Mouse (Mus musculus): ENCODE data around the gene Rxra. TPM values are rescaled to one million over a fixed set of nuclear protein-coding genes. Genes with fewer than 3 reads are reported as not detected.

The Rxra gene
- polyA plus RNA-seq, 1 experiment from 2014 or later = 10.4 TPM

DNA sequence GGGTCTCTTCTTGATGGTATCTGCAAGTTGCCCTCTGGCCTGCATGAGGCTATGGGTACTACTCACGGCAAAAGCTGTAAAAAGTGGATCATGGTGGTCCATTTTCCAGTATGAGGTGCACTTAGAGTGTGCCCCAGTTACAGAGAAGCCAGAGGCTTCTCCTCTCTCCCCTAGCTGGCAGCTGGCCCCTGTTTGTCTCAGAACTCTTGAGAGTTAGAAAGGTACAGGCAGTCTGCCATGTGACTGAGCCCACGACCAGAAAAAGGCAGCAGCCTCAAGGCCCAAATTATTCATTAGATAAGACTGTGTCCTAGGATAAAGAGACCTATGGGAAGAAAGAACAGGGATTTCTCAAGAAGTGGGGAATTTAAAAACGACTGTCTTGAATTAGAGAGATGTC is 30.8 kb upstream of the Rxra start:
- 63% methylated on average over 3 of the region's 3 CpGs for WGBS

DNA sequence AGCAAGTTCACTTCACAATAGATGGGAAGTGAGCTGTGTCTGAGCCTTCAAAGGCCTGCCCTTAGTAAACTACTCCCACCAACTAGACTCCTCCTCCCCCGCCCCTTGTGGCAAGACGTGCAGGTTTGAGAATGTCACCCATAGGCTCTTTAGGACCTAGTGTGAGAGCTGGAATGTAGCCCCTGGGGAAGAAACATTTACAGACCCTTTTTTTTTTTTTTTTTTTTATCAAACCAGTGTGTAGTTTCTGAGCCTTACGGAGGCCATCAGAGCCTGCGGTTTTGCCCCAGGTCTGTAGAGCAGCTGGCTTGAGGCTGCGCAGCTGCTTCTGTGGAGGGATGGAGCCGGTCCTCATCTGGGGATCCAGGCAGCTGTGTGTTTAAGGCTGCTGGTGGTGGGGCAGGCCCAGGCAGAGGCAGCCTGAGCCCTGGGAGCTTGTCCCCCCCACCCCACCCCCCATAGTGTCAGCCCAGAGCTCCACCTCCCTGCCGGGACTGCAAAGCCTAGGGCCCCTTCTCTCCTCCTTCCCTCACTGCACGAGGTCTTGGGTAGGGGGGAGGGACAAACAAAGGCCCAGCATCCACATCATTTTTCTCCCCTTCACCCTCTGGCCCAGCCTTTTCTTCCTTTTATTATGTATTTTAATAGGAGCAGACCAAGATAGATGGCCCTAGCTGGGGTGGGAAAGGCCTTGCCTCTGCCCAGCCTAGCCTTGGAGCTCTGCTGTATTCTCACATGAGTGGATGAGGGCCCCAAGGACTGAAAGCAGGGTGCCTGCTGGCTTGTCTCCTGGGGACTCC is 26.2 kb upstream of the Rxra start:
- 0 out of 2 replicates have a peak, but pooled peaks cover 7% of the 10 kb centered on the region for H3K27me3 ChIP-seq
- H3K27ac ChIP-seq = peak overlapping the region; percentile 83
- peaks cover 5% of the 10 kb centered on the region for H3K4me1 ChIP-seq
- H3K4me2 ChIP-seq = no peak overlapping the region
- no peak overlapping the region for H3K4me3 ChIP-seq (replicated peaks)
- no peak overlapping the region for H3K9ac ChIP-seq
- WGBS = 38% methylated on average over 8 of the region's 8 CpGs
- H3K9me3 ChIP-seq (replicated peaks) = no peaks in the 10 kb centered on the region
- ATAC-seq (replicated peaks; ENCODE audit: low FRiP score) = peak; percentile 80
- H3K36me3 ChIP-seq = no peaks in the 10 kb centered on the region

More for the DNA sequence above, 30.8 kb upstream of the Rxra start:
- Histone ChIP-seq H3K9me3 (replicated peaks) (no peaks in the 10 kb centered on the region), H3K36me3 (no peaks in the 10 kb centered on the region), H3K4me2 (no peak overlapping the region), H3K27ac (no peak overlapping the region), H3K4me1 (peaks cover 4% of the 10 kb centered on the region), H3K9ac (no peak overlapping the region), H3K27me3 (peaks cover 7% of the 10 kb centered on the region; the same call in 1 of the 2 replicates), H3K4me3 (replicated peaks) (no peak overlapping the region)
- ATAC-seq (replicated peaks; ENCODE audit: low FRiP score) = no peak

DNA sequence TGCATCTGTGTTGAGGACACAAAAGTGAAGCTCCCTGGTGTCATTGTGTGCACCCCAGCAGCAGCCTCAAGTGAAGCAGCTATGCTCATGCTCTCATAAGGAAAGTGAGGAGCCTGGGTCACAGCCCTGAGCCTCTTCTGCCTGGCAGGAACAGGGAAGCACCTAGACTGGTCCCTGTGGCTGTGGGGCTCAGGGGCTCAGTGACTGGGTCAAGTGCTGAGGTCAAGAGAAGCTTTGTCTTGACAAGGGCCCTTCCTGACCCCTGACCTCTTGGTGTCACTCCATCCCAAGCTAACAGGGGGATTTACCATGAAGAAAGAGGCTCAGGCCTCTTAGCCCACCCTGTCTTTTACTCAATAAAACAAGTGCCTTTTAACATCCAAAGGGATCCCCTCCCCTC is 25.2 kb upstream of the Rxra start:
- no peak for ATAC-seq (replicated peaks; ENCODE audit: low FRiP score)
- no peaks in the 10 kb centered on the region for H3K36me3 ChIP-seq
- peaks cover 5% of the 10 kb centered on the region for H3K4me1 ChIP-seq
- H3K4me2 ChIP-seq = no peak overlapping the region
- H3K27me3 ChIP-seq = 0 out of 2 replicates have a peak, but pooled peaks cover 7% of the 10 kb centered on the region
- H3K9me3 ChIP-seq (replicated peaks) = no peaks in the 10 kb centered on the region
- H3K4me3 ChIP-seq (replicated peaks) = no peak overlapping the region
- H3K27ac ChIP-seq = peak overlapping the region; percentile 83
- H3K9ac ChIP-seq = no peak overlapping the region

DNA sequence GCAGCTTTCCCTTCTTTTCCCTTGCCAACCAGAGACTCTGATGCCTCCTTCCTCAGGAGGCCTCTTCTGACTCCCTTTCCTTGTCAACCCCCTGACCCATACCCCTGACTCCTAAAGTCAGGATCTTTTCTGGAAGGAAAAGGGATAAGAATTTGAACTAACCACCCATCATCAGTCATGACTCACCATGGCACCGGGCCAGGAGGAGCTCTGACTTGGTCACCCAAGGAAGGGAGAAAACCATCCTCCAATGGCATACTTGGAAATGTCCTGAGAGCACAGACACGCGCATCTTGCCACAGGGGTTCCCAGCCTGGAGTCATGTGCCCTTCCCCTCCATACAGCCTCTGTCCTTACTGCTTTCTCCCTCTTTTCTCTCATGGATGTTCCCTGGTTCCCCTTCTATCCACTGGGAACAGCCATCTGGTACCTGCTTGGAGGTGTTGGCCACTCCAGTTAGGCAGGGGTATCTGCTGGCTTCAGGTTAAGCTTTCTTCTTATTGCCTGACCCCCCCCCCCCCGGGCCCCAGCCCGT is 22.7 kb upstream of the Rxra start:
- Histone ChIP-seq H3K27ac (no peak overlapping the region), H3K9me3 (replicated peaks) (no peaks in the 10 kb centered on the region), H3K4me3 (replicated peaks) (no peak overlapping the region), H3K4me2 (no peak overlapping the region), H3K36me3 (no peaks in the 10 kb centered on the region), H3K9ac (no peak overlapping the region), H3K4me1 (peaks cover 5% of the 10 kb centered on the region), H3K27me3 (0 out of 2 replicates have a peak, but pooled peaks cover 7% of the 10 kb centered on the region)
- 66% methylated on average over 5 of the region's 5 CpGs for WGBS
- no peak for ATAC-seq (replicated peaks; ENCODE audit: low FRiP score)

DNA sequence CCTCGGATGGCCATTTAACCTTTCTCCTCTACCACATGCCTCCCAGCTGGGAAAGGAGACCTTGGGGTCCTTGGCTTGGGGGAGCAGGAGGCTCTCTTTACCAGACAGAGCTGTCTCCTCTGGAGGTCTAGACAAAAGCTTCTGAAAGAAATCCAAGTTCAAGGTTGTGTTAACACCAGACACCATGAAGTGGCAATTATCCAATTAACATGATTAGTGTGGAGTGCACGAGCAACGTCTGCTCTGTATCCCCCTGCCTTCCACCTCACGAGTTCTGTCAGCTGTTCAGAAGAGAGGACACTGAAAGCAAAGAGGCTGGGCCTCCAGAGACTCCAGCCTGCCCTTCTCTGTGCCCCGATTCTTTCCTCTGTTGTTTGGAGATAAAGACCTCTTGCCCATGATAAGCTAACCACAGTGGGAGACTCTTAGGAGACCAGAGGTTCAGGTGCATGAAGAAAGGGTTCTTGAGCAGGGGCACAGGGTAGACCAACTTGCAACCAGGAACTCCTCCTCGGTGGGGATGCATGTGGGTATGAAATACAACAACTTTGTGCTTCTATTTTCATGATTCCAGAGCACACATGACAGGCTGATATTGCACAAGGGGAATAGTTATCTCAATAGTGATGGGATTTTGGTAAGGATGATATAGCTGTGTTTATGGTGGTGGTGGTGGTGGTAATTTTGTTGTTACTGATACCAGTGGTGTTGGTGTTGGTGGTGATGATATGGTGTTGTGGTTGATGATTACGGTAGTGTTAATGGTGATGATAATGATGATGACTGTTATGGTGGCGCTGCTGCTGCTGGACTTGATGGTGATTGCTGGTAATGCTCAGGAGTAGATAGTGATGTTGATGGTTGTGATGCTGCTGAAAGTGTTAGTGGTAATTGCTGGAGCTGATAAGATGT is 21.7 kb upstream of the Rxra start:
- Histone ChIP-seq H3K27me3 (0 out of 2 replicates have a peak, but pooled peaks cover 7% of the 10 kb centered on the region), H3K4me1 (peaks cover 5% of the 10 kb centered on the region), H3K27ac (no peak overlapping the region), H3K9ac (no peak overlapping the region), H3K4me2 (no peak overlapping the region), H3K36me3 (no peaks in the 10 kb centered on the region), H3K9me3 (replicated peaks) (no peaks in the 10 kb centered on the region; the same call in 1 of the 2 replicates), H3K4me3 (replicated peaks) (no peak overlapping the region)
- WGBS = 45% methylated on average over 8 of the region's 8 CpGs
- ATAC-seq (replicated peaks; ENCODE audit: low FRiP score) = no peak

DNA sequence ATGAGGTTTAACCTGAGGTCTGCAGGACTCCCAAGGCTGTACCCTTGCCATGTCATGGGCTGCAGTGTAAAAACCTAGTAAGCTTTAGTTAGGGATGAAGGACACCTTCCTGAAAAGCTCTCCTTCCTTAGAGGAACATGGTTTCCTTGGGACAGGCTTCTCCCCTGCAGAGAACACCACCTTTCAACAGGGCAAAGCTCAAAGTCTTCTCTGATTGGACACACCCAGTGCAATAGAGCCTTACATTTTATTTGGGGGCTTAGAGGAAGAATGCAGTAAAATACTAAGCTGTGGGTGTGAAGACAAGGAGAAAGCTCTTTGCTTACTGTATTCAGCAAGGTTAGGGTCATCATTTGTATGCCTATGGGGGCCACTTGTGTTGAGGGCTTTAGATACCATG is 19.7 kb upstream of the Rxra start:
- no peaks in the 10 kb centered on the region for H3K4me1 ChIP-seq
- H3K4me2 ChIP-seq = no peak overlapping the region
- no peak overlapping the region for H3K9ac ChIP-seq
- no peaks in the 10 kb centered on the region; the same call in 1 of the 2 replicates for H3K9me3 ChIP-seq (replicated peaks)
- H3K36me3 ChIP-seq = no peaks in the 10 kb centered on the region
- no peak overlapping the region for H3K4me3 ChIP-seq (replicated peaks)
- no peak overlapping the region for H3K27ac ChIP-seq
- 0 out of 2 replicates have a peak, but pooled peaks cover 7% of the 10 kb centered on the region for H3K27me3 ChIP-seq
- no peak for ATAC-seq (replicated peaks; ENCODE audit: low FRiP score)

DNA sequence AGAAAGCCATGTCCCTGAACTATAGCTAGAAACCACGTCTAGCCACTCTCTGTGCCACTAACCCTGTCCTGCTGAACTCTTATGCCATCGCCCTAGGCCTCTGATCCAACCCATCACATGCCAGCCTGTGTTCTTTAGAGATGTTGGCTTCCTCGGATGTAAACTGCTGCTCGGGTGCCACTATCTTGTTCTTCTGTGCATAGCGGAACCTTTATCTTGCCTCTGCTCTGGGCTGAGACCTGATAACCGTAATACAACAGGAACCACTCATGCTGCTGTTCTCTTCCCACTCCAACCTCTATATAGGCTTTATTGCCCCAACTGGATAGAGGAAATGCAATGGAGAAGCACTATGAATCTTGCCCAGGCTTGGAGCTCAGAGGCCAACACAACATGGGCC is 11.0 kb upstream of the Rxra start:
- Histone ChIP-seq H3K9me3 (replicated peaks) (no peaks in the 10 kb centered on the region), H3K27ac (no peak overlapping the region), H3K4me2 (no peak overlapping the region), H3K27me3 (0 out of 2 replicates have a peak, but pooled peaks cover 5% of the 10 kb centered on the region), H3K36me3 (no peaks in the 10 kb centered on the region), H3K4me3 (replicated peaks) (no peak overlapping the region), H3K9ac (no peak overlapping the region), H3K4me1 (peaks cover 8% of the 10 kb centered on the region; the same call in 1 of the 2 replicates)
- WGBS = 94% methylated on average over 6 of the region's 6 CpGs
- no peak for ATAC-seq (replicated peaks; ENCODE audit: low FRiP score)

DNA sequence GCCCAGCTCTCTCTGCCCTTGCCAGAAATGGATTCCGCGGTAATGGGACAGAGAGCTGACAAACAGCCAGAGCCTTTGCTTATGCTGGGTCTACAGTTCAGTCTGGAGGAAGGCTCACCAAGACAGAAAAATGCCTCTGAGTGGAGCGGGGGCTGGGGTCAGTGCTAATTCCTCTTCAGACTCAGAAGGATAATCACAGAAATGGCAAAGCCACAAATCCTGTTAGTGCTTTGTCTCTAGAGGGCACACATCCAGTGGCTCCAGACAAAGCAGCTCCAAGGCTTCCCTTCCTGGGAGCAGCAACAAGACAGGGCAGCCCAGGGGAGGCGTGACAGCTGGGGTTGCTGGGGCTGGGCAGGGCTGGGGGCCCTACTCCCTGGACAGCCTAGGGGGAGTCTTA is 9.5 kb upstream of the Rxra start:
- H3K4me1 ChIP-seq = peaks cover 21% of the 10 kb centered on the region
- no peak overlapping the region for H3K9ac ChIP-seq
- no peak overlapping the region for H3K27ac ChIP-seq
- H3K27me3 ChIP-seq = 0 out of 2 replicates have a peak, but pooled peaks cover 7% of the 10 kb centered on the region
- no peaks in the 10 kb centered on the region for H3K9me3 ChIP-seq (replicated peaks)
- H3K36me3 ChIP-seq = no peaks in the 10 kb centered on the region
- H3K4me3 ChIP-seq (replicated peaks) = no peak overlapping the region
- WGBS = 62% methylated on average over 4 of the region's 4 CpGs
- no peak for ATAC-seq (replicated peaks; ENCODE audit: low FRiP score)
- no peak overlapping the region for H3K4me2 ChIP-seq

DNA sequence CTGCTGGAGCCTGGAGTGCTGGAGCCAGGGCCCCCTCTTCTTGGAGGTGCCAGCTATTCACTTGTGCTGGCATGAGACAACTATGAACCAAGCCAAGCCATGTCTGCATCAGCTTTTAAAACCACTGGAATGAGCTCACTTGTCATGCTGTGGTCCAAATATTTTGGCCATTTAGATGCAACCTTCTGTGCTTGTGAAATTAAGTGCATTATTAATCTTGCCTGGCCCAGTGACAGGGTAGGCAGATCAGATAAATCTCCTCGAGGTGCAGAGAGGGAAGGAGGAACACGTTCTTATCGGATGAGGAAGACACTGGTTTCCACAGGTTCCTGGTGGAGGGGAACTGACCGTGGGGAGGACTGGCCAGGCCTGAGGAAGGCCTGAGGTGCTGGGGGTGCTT is 8.6 kb upstream of the Rxra start:
- no peak for ATAC-seq (replicated peaks; ENCODE audit: low FRiP score)
- no peaks in the 10 kb centered on the region for H3K36me3 ChIP-seq
- 40% methylated on average over 4 of the region's 4 CpGs for WGBS
- no peak overlapping the region for H3K27ac ChIP-seq
- no peak overlapping the region for H3K4me2 ChIP-seq
- no peak overlapping the region for H3K4me3 ChIP-seq (replicated peaks)
- no peaks in the 10 kb centered on the region for H3K9me3 ChIP-seq (replicated peaks)
- H3K27me3 ChIP-seq = peaks cover 14% of the 10 kb centered on the region; the same call in 1 of the 2 replicates
- H3K9ac ChIP-seq = no peak overlapping the region
- H3K4me1 ChIP-seq = peaks cover 31% of the 10 kb centered on the region

DNA sequence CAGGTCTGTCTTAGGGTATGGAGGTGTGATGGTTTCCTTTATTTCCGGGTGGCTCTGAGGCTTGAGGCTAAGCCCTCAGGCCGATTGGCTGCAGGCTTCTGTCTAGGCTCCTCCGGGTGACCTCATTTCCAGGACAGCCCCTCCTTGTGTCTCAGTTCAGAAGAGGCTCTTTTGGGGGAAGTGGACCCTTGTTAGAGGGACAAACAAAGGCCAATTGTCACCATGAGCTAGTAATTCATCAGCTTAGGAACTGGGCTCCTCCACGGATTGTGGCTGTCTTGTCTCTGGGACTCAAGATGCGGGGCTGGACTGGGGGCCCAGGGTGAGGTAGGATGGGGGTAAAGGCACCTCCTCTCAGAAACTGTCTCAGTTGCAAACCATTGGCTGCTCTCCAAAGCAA is 5.5 kb upstream of the Rxra start:
- Histone ChIP-seq H3K9me3 (replicated peaks) (no peaks in the 10 kb centered on the region), H3K4me1 (peaks cover 38% of the 10 kb centered on the region), H3K4me3 (replicated peaks) (no peak overlapping the region), H3K27ac (no peak overlapping the region), H3K27me3 (peaks cover 35% of the 10 kb centered on the region), H3K4me2 (no peak overlapping the region), H3K9ac (no peak overlapping the region), H3K36me3 (no peaks in the 10 kb centered on the region)
- WGBS = 45% methylated on average over 5 of the region's 5 CpGs
- no peak for ATAC-seq (replicated peaks; ENCODE audit: low FRiP score)

DNA sequence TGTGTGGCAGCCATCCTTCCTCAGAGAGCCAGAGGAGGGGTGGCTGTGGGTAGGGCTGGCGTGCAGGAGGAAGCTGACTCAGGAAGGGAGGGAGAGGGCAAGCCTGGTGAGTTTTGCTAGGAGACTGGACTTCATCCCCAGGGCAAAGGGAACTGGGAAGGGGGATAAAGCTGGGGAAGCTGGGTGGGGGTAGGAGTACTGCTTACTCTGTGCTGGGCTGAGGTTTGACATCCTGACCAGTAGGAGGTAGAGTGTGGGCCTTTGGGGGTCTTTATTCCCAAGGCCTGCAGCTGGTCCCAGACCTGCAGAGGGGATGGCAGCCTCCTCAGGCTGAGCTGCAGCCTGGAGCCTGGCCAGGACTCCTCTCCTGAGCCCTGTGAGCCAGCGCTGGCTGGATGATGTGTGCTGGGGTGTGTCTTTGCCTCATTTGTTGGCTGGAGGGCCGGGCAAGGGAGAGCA is 4.6 kb upstream of the Rxra start:
- ATAC-seq (replicated peaks; ENCODE audit: low FRiP score) = peak; percentile 62
- no peaks in the 10 kb centered on the region for H3K36me3 ChIP-seq
- H3K27ac ChIP-seq = peak overlapping the region; percentile 75
- H3K9ac ChIP-seq = no peak overlapping the region
- no peak overlapping the region for H3K4me3 ChIP-seq (replicated peaks)
- H3K9me3 ChIP-seq (replicated peaks) = no peaks in the 10 kb centered on the region
- no peak overlapping the region for H3K4me2 ChIP-seq
- WGBS = 12% methylated on average over 3 of the region's 3 CpGs
- H3K27me3 ChIP-seq = peaks cover 35% of the 10 kb centered on the region
- H3K4me1 ChIP-seq = peaks cover 42% of the 10 kb centered on the region
